Mouse (Mus musculus) bone marrow, adult 2 months (tissue): ENCODE results near the gene Amotl1. TPM values are rescaled to one million over a fixed set of nuclear protein-coding genes. Genes with fewer than 3 reads are reported as not detected.

Source experiments
- H3K27ac ChIP-seq: fragments of 200-500 bp; 2 replicates; pipeline ENCODE4 v1.5.1; 2012; ENCODE audit warnings: low read depth, mild to moderate bottlenecking, control low read depth, inconsistent platforms, low read length; ENCODE audit not compliant: control insufficient read depth, poor library complexity, insufficient read depth
- H3K4me1 ChIP-seq: fragments of 200-500 bp; 2 replicates; pipeline ENCODE4 v1.6.1; 2011; ENCODE audit warnings: low read length; ENCODE audit not compliant: control insufficient read depth, insufficient read depth
- H3K4me3 ChIP-seq: fragments of 200-500 bp; replicated peaks from 2 replicates; pipeline ENCODE3; 2011; ENCODE audit warnings: mild to moderate bottlenecking, low read depth, low read length, control low read depth; ENCODE audit not compliant: control insufficient read depth
- CTCF ChIP-seq: fragments of 200-500 bp; IDR thresholded peaks from 2 replicates; pipeline ENCODE4 v1.5.1; 2011; ENCODE audit warnings: low read length, control low read depth; ENCODE audit not compliant: control insufficient read depth, insufficient read depth
- POLR2A ChIP-seq: fragments of 200-500 bp; IDR thresholded peaks from 2 replicates; pipeline ENCODE4 v1.6.1; 2011; ENCODE audit warnings: low read depth, mild to moderate bottlenecking, control low read depth, low read length, borderline replicate concordance; ENCODE audit not compliant: control insufficient read depth
- WGBS: fragments of 180-500 bp; shearing (Covaris S2); methylation state at CpG from one replicate; pipeline ENCODE4 v1.1.7; 2018; 5-methylcytosine and 5-hydroxymethylcytosine counted together
- polyA plus RNA-seq: library from polyadenylated mRNA; stranded (reverse); fragments of >200 nt; gene quantifications from 2 replicates; pipeline ENCODE4 v1.2.4, GENCODE M21; 2011; ENCODE audit warnings: low replicate concordance; ENCODE audit not compliant: missing spikeins, insufficient read depth, insufficient read length

The Amotl1 gene
- polyA plus RNA-seq, 1 experiment = 2.7 TPM

- H3K4me3 ChIP-seq = no peak overlapping the region
- no peak overlapping the region for H3K27ac ChIP-seq
- WGBS = 55% methylated on average over 3 of the region's 3 CpGs
- no peaks in the 10 kb centered on the region for H3K4me1 ChIP-seq
- TF ChIP-seq CTCF = no peak
Measured at GRCm38 (mm10) chr9:14668382-14668781, 23.5 kb upstream of the Amotl1 start.

DNA sequence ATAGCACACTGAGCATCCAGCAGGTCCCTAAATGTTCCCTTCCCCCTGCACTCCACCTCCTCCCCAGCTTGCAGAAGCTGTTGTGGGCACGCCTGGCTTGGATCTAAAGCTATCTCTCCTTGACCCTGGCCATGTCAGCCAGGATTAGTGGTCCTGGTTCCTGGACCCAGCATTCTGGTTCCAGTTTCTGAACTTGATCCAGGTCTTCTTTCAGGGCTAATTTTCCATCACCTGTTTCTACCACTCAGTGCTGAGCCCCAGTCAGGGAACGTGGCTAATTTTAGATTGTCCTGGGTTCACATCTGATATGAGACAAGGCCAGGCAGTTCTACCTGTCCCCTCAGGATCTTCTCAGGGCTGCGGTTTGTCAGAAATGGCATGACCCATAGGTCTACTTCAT lies 21.2 kb upstream of the Amotl1 start:
- no peak overlapping the region for H3K4me3 ChIP-seq
- WGBS = 81% methylated on average over 3 of the region's 3 CpGs
- no peak for TF ChIP-seq POLR2A
- no peak for TF ChIP-seq CTCF
- H3K4me1 ChIP-seq = no peaks in the 10 kb centered on the region
- no peak overlapping the region for H3K27ac ChIP-seq

DNA sequence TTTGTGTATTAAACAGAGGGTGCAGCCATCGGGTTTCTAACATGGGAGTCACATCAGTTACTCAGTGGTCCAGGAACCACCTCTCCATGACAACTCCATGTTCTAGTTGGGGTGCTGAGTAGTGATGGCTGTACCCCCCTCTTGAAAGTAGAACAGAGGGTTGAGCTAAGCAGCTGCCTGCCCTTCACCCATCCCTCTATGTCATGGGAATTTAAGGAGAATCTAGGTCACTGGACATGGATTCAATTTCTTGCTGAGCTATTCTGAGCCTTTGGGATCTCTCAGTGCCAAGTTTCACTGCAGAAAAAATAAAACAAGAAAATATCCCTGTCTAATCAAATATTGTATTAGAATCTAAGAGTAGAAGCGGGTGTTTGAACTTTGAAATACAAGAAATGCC lies 18.7 kb upstream of the Amotl1 start:
- WGBS = 76% methylated on average over 2 of the region's 2 CpGs
- Histone ChIP-seq H3K4me3 (no peak overlapping the region), H3K4me1 (no peaks in the 10 kb centered on the region), H3K27ac (no peak overlapping the region)
- TF ChIP-seq CTCF = no peak
- no peak for TF ChIP-seq POLR2A

DNA sequence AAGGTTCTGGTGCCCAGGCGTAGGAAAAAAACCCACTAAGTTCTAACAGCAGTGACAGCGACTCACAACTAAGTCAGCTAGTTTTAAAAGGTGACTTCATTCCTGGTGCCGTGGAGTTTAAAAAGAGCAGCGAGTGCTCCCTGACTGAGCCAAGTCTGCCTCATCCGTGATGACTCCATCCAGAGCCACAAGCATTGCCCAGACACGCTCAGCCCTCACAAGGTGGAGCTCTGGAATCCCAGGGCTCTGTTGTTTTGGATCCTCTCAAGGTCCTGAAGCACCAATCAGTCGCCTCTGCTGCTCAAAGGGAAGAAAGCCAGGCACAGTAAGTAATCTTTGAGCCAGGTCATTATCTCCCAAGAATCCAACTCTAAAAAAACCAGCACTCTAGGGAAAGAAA lies 18.0 kb upstream of the Amotl1 start:
- H3K4me3 ChIP-seq = no peak overlapping the region
- H3K27ac ChIP-seq = no peak overlapping the region
- H3K4me1 ChIP-seq = no peaks in the 10 kb centered on the region
- TF ChIP-seq CTCF = no peak
- TF ChIP-seq POLR2A = no peak
- 73% methylated on average over 7 of the region's 7 CpGs for WGBS

DNA sequence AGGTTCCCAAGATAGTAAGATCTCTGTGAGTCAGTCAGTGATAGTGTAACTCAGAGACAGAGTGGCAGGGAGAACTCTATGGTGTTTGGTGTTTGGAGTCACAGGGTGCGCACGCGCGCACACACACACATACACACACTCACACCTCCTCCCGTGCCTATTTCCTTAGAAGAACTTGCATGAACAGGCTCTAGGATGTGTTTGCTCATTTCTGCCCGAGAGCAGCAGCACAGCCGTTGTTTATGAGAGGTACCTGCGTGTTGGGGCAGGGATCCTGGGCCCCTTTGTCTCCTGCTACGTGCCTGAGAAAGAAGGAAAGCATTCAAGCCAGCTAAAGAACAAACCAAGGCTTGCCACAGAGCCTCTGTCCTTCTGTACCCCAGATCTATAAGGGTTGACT lies 17.3 kb upstream of the Amotl1 start:
- TF ChIP-seq POLR2A (no peak), CTCF (no peak)
- WGBS = 78% methylated on average over 9 of the region's 9 CpGs
- no peaks in the 10 kb centered on the region for H3K4me1 ChIP-seq
- no peak overlapping the region for H3K27ac ChIP-seq
- H3K4me3 ChIP-seq = no peak overlapping the region

GRCm38 (mm10) chr9:14657926-14658325 lies 13.1 kb upstream of the Amotl1 start:
- 9% methylated on average over 2 of the region's 2 CpGs for WGBS
- TF ChIP-seq CTCF (no peak), POLR2A (no peak)
- Histone ChIP-seq H3K27ac (no peak overlapping the region), H3K4me3 (no peak overlapping the region), H3K4me1 (no peaks in the 10 kb centered on the region)

DNA sequence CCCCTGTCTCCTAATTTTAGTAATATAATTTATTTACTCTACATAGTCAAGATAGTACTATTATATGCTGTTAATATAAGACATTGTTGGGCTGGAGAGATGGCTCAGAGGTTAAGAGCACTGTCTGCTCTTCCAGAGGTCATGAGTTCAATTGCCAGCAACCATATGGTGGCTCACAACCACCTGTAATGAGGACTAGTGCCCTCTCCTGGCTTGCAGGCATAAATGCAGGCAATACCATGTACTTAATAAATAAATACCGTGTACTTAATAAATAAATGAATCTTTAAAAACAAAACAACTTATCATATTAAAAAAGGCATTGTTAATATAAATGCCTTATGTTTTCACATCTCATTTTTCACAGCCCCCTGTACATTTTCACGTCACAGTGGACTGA lies 9.2 kb upstream of the Amotl1 start:
- Histone ChIP-seq H3K4me3 (no peak overlapping the region), H3K27ac (no peak overlapping the region), H3K4me1 (no peaks in the 10 kb centered on the region)
- TF ChIP-seq CTCF = no peak
- no peak for TF ChIP-seq POLR2A
- 72% methylated on average over 2 of the region's 2 CpGs for WGBS

DNA sequence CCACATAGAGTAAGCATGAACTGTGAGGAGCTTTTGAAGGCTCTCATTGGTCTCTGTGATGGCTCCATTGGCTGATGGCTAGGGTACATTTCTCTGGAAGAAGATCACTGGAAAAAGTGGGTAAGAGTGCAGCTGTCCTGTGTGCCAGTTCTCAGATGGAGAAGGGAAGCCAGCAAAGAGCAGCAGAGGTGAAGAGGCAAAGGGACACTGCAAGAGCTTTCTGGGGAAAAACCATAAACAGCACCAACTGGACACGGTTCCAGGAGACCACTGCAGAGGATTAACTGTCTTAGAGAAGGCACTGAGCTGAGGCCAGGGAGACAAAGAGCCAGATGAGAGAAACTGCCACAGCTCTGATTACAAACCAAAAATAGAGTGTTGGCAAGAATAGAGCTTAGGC lies 7.9 kb upstream of the Amotl1 start:
- WGBS = 73% methylated on average over 1 of the region's 1 CpGs
- TF ChIP-seq POLR2A = no peak
- no peak for TF ChIP-seq CTCF
- Histone ChIP-seq H3K4me1 (no peaks in the 10 kb centered on the region), H3K4me3 (no peak overlapping the region), H3K27ac (no peak overlapping the region)

- 79% methylated on average over 8 of the region's 8 CpGs for WGBS
- TF ChIP-seq CTCF = no peak
- no peak overlapping the region for H3K4me3 ChIP-seq
- H3K4me1 ChIP-seq = no peaks in the 10 kb centered on the region
- no peak overlapping the region for H3K27ac ChIP-seq
Measured at GRCm38 (mm10) chr9:14647849-14648248, 3.0 kb upstream of the Amotl1 start.

DNA sequence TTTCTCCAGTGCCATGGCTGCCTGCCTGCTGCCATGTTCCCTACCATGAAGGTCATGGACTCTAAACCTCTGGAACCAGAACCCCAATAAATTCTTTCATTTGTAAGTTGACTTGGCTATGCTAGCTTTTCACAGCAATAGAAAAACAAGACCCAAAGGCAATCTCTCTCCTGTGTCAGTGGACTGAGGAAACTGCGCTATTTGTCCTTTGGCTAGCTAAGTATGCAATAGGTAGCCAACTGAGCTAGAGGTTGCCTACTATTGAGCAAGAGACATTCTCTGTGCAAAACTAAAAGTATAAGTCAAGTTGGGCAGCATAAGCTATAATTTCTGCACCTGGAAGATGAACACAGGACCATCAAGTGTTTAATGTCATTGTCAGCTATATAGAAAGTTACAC lies 1.8 kb upstream of the Amotl1 start:
- no peaks in the 10 kb centered on the region for H3K4me1 ChIP-seq
- H3K27ac ChIP-seq = no peak overlapping the region
- TF ChIP-seq POLR2A (no peak), CTCF (no peak)
- 91% methylated on average over 1 of the region's 1 CpGs for WGBS
- H3K4me3 ChIP-seq = no peak overlapping the region
